Mouse (Mus musculus): ENCODE results near the gene Ttll7.

Gene Ttll7

DNA sequence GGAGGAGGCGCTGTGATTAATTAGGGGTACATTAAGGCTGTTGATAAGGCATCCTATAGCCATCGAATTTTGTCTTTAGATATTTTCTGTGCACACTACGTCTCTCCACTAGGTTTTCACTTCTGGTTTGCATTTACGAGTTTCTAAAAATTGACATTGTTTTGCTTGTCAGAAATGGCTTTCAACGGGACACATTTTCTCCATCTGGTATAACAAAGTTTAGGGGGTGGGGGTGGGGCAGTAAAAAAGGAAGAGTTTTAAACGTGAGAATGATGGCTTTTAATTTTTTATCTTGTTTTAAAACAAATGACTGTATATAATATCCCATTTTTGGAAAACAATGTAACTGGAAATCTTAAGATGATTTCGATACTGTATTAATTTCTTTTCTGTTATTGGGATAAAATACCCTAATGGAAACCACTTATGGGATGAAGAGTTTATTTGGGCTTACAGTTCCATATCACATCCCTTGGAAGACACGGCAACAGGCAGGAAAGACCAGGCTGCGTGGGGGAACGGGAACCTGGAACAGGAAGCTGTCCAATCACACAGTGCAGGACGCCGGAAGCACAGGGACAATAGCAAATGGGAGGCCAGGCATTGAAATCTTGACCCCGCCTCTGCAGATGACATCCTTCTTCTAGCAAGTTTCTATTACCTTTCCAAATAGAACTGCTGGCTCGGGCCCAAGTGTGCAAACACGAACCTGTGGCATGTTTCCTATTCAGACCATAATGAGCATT is 142.7 kb downstream of the Ttll7 start:
- DNase-seq (ENCODE audit: low spot score) = no peak

GRCm38 (mm10) chr3:146999148-146999547 is 147.0 kb downstream of the Ttll7 start:
- peak; percentile 6 for DNase-seq (ENCODE audit: low spot score)

DNA sequence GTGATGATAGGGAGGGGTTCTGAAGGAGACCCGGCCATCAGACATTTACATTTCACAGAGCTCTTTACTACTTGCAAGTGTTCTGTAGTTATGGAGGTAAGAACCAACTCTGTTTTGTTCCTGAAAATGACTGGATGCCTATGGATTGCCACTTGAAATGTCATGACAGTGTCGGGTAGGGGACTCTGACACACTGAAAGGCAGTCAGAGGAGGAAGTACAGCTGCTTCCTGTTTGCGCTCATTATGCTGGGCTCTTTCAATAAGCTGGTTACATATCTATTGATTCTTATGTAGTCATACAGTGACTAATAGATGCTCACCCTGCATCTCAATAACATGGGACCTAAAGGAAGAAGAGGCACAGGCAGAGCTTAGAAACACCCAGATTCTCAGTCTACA is 148.8 kb downstream of the Ttll7 start:
- no peak for DNase-seq (ENCODE audit: low spot score)

- DNase-seq (ENCODE audit: low spot score) = no peak
These were observed 149.4 kb downstream of the Ttll7 start for GRCm38 (mm10) chr3:147001557-147001956.

- DNase-seq (ENCODE audit: low spot score) = no peak
These were observed 164.3 kb downstream of the Ttll7 start for GRCm38 (mm10) chr3:147016506-147016905.

DNA sequence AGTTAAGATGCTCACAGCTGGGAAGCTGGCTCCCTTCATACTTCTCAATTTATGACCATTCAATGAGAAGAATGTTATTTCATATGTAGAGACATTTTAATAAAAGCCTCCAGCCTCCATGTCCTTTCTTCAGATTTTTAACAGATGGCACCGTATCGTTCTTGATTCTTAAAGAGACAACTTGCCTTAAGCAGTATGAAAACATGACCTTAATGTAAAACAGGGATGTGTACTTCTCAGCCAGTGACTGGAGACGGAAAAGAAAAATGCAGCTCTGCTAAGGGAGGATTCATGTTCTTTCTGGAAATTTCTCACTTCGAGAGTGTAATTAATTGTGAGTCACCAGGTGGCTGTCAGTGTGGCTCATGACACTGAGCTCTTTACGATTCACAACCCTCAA is 167.3 kb downstream of the Ttll7 start:
- no peak for DNase-seq (ENCODE audit: low spot score)

- DNase-seq (ENCODE audit: low spot score) = no peak
These were observed 174.1 kb downstream of the Ttll7 start for GRCm38 (mm10) chr3:147026248-147026647.

GRCm38 (mm10) chr3:147028382-147028781 is 176.2 kb downstream of the Ttll7 start:
- no peak for DNase-seq (ENCODE audit: low spot score)

- DNase-seq (ENCODE audit: low spot score) = no peak
These were observed 177.6 kb downstream of the Ttll7 start for GRCm38 (mm10) chr3:147029718-147030117.

DNA sequence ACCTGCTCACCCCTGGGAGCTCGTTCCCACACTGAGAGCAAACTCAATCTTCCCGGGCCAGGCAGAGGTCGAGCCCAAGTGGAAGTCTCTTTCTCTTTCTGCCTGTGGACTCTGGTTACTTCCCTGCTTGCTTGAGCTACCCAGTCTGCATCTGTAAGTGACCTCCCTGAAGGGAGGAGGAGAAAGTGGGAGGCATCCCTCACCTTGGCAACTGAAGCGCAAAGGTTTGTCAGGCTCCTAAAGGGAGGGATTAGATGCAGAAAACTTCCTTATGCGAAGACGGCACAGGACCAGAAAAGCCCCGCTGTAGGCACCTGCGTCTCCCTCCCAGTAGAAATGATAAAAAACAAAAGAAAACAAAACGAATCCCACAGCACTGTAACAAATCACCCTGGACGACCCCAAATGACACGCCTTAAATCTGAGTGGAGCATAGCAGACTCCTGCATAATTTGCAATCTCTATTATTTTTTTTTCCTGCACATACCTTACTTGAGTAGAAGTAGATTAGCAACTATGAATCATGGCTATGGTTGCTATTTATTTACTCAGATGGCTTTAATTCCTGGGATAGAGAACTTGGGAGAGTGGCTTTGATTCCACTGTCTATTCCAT is 178.2 kb downstream of the Ttll7 start:
- no peak for DNase-seq (ENCODE audit: low spot score)

Data from embryo, embryonic 10.5 days (tissue).